Mouse (Mus musculus) midbrain, embryonic 10.5 days (tissue): ENCODE measurements at regions not wholly inside any gene's neighbourhood (a gene's known extent, or its start where the extent isn't known, plus 50 kb on each side); places are given as distances from the start of the nearest gene placed in this dataset.

Experiments
- DNase-seq: peaks from one replicate; pipeline ENCODE4 v3.0.0-alpha.2; 2017; ENCODE audit warnings: low spot score
- H3K27ac ChIP-seq: fragments of 300-500 bp; sonication (generic); replicated peaks from 2 replicates; pipeline ENCODE4 v1.5.1; 2016; ENCODE audit warnings: mild to moderate bottlenecking
- H3K27me3 ChIP-seq: fragments of 300-500 bp; sonication (generic); 2 replicates; pipeline ENCODE4 v1.6.1; 2016; ENCODE audit warnings: low read depth, mild to moderate bottlenecking; ENCODE audit not compliant: poor library complexity, severe bottlenecking
- H3K36me3 ChIP-seq: fragments of 300-500 bp; sonication (generic); 2 replicates; pipeline ENCODE4 v1.6.1; 2016; ENCODE audit warnings: mild to moderate bottlenecking, moderate library complexity
- H3K4me1 ChIP-seq: fragments of 300-500 bp; sonication (generic); 2 replicates; pipeline ENCODE4 v1.6.1; 2016
- H3K4me3 ChIP-seq: fragments of 300-500 bp; sonication (generic); 2 replicates; pipeline ENCODE4 v1.5.1; 2016; ENCODE audit warnings: mild to moderate bottlenecking, moderate library complexity
- H3K9me3 ChIP-seq: fragments of 300-500 bp; sonication (generic); replicated peaks from 2 replicates; pipeline ENCODE4 v1.6.1; 2016; ENCODE audit warnings: mild to moderate bottlenecking
- WGBS: fragments of 180-500 bp; shearing (Covaris S2); methylation state at CpG from one replicate; pipeline ENCODE4 v1.1.7; 2016; 5-methylcytosine and 5-hydroxymethylcytosine counted together

DNA sequence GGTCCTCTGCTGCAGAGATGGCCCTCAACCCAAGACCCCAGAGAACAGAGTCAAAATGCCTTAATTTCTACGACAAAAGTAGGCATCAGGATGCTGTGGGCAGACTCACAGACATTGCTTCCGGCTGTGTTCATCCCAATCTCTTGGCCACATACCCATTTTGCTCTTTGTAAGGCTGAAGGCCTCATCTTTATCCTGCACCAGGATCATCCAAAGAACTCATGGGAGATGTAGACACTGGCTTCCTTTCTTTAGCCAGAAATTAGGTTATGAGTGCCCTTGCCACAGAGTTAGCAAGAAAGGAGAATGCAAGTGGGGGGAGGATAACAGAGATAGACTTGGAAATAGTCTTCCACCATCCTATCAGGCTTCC, 87.8 kb downstream of the Cxcl12 start:
- no peak for DNase-seq
- Histone ChIP-seq H3K27me3 (no peaks in the 10 kb centered on the region), H3K9me3 (no peaks in the 10 kb centered on the region), H3K4me3 (no peak overlapping the region), H3K27ac (no peak overlapping the region), H3K4me1 (peaks cover 18% of the 10 kb centered on the region), H3K36me3 (no peaks in the 10 kb centered on the region)
- 90% methylated on average over 2 of the region's 2 CpGs for WGBS

DNA sequence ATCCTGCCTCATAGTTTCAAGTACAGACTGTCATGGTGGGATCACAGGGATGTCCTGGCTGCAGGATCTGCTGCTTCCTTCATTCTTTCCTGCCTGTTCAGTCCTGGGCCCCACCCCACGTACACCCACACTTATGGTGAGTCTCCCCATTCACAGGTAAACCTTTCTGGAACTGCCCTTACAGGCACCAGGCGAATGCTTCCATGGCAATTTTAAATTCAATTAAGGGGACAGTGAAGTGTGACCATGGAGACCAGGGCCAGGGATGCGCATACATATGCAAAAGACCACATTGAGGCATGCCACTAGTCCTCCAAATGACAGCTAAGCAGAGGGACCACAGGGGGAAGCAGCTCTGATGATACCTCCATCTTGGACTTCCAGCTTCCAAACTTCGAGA, 89.3 kb downstream of the Cxcl12 start:
- no peak for DNase-seq
- Histone ChIP-seq H3K27ac (no peak overlapping the region), H3K4me3 (no peak overlapping the region), H3K9me3 (no peaks in the 10 kb centered on the region), H3K27me3 (no peaks in the 10 kb centered on the region), H3K36me3 (no peaks in the 10 kb centered on the region), H3K4me1 (peaks cover 18% of the 10 kb centered on the region)
- WGBS = 84% methylated on average over 4 of the region's 4 CpGs

DNA sequence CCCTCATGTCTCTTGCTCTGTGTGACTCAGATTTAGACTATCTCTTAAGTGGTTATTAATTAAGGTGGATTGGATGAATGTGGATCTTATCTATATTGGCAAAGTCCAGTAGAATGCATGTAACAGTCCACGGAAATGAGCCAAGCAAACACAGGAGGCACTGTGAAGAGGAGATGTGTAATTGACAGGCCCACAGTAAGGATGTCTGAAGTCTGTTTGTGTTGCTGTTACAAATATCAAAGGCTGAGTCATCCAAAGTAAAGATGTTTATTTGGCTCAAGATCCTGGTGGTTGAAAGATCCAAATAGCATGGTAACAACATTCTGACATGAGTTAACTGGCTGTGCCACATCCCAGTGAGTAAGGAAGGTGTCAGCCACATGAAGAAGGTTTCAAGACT, 99.6 kb downstream of the Cxcl12 start:
- whole genome bisulfite sequencing = 83% methylated on average over 1 of the region's 1 CpGs
- no peak for DNase-seq
- no peaks in the 10 kb centered on the region for H3K9me3 ChIP-seq
- no peaks in the 10 kb centered on the region for H3K36me3 ChIP-seq
- H3K27ac ChIP-seq = no peak overlapping the region
- no peak overlapping the region for H3K4me3 ChIP-seq
- H3K4me1 ChIP-seq = no peaks in the 10 kb centered on the region
- no peaks in the 10 kb centered on the region for H3K27me3 ChIP-seq

GRCm38 (mm10) chr6:117268376-117268775, 100.0 kb downstream of the Cxcl12 start:
- no peak overlapping the region for H3K27ac ChIP-seq
- no peaks in the 10 kb centered on the region for H3K4me1 ChIP-seq
- DNase-seq = no peak
- H3K27me3 ChIP-seq = no peaks in the 10 kb centered on the region
- no peak overlapping the region for H3K4me3 ChIP-seq
- 88% methylated on average over 2 of the region's 2 CpGs for WGBS
- no peaks in the 10 kb centered on the region for H3K36me3 ChIP-seq
- H3K9me3 ChIP-seq = no peaks in the 10 kb centered on the region

DNA sequence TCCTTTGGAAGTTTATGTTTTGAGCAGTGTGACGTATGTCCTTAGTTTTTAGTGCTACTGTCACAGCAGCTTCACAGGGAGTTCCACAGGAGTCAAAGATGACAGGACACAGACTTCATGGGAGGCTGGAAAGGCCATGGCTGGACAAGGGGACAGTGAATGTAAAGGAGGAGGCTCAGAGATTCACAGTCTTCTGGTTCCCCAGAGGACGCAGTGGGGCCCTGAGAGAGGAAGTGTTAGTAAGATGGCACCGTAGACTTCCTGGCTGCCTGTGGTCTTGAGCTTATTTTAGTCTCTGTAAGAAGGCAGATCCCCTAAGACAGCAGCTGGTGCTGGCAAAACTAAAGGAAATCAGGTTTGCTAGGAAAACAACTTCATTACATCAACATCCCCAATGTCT, 101.9 kb downstream of the Cxcl12 start:
- Histone ChIP-seq H3K4me3 (no peak overlapping the region), H3K27ac (no peak overlapping the region), H3K9me3 (no peaks in the 10 kb centered on the region), H3K4me1 (no peaks in the 10 kb centered on the region), H3K36me3 (no peaks in the 10 kb centered on the region), H3K27me3 (no peaks in the 10 kb centered on the region)
- DNase-seq = no peak
- 81% methylated on average over 3 of the region's 3 CpGs for WGBS

- Histone ChIP-seq H3K9me3 (no peaks in the 10 kb centered on the region), H3K27ac (no peak overlapping the region), H3K4me1 (no peaks in the 10 kb centered on the region), H3K27me3 (no peaks in the 10 kb centered on the region), H3K36me3 (no peaks in the 10 kb centered on the region), H3K4me3 (no peak overlapping the region)
- DNase-seq = no peak
- 83% methylated on average over 12 of the region's 12 CpGs for WGBS
Measured at GRCm38 (mm10) chr6:117271562-117272226, 103.4 kb downstream of the Cxcl12 start.

- Histone ChIP-seq H3K27me3 (no peaks in the 10 kb centered on the region), H3K27ac (no peak overlapping the region), H3K4me1 (0 out of 2 replicates have a peak, but pooled peaks cover 5% of the 10 kb centered on the region), H3K9me3 (no peaks in the 10 kb centered on the region), H3K4me3 (no peak overlapping the region), H3K36me3 (no peaks in the 10 kb centered on the region)
- no peak for DNase-seq
- WGBS = 85% methylated on average over 9 of the region's 9 CpGs
Measured at GRCm38 (mm10) chr6:117272227-117272955, 104.1 kb downstream of the Cxcl12 start.

DNA sequence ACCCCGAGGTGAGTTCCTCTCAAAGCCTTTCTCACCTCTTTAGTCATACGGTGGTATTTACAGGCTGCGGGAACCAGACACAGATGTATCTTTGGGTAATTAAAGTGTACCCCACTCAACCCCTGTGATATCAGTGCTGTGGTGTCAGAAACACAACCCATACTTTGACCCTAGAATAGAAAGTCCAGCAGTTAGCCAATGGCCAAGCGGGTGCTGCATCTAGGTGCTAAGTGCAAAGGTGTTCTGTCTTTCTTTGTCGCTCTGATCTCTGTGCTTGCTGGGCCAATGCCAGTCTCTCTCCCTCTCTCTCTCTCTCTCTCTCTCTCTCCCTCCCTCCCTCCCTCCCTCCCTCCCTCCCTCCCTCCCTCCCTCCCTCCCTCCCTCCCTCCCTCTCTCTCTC, 107.6 kb downstream of the Cxcl12 start:
- Histone ChIP-seq H3K36me3 (no peaks in the 10 kb centered on the region), H3K4me3 (no peak overlapping the region), H3K27me3 (no peaks in the 10 kb centered on the region), H3K9me3 (no peaks in the 10 kb centered on the region), H3K27ac (no peak overlapping the region), H3K4me1 (peaks cover 14% of the 10 kb centered on the region)
- 90% methylated on average over 5 of the region's 5 CpGs for WGBS
- DNase-seq = no peak

GRCm38 (mm10) chr6:117276850-117277249, 108.5 kb downstream of the Cxcl12 start:
- WGBS = 75% methylated on average over 3 of the region's 3 CpGs

GRCm38 (mm10) chr6:117279297-117279696, 111.0 kb downstream of the Cxcl12 start:
- DNase-seq = no peak
- Histone ChIP-seq H3K4me3 (no peak overlapping the region), H3K27ac (peak overlapping the region; percentile 13; the same call in 1 of the 2 replicates)

More at GRCm38 (mm10) chr6:117276850-117277249, 108.5 kb downstream of the Cxcl12 start:
- no peak for DNase-seq
- Histone ChIP-seq H3K36me3 (no peaks in the 10 kb centered on the region), H3K9me3 (no peaks in the 10 kb centered on the region), H3K27ac (no peak overlapping the region), H3K27me3 (no peaks in the 10 kb centered on the region), H3K4me3 (no peak overlapping the region), H3K4me1 (peaks cover 14% of the 10 kb centered on the region)

GRCm38 (mm10) chr6:117279786-117280411, 111.6 kb downstream of the Cxcl12 start:
- Histone ChIP-seq H3K9me3 (no peaks in the 10 kb centered on the region), H3K36me3 (no peaks in the 10 kb centered on the region), H3K27ac (peak overlapping the region; percentile 38; the same call in 1 of the 2 replicates), H3K27me3 (no peaks in the 10 kb centered on the region), H3K4me1 (peaks cover 14% of the 10 kb centered on the region), H3K4me3 (no peak overlapping the region)
- 73% methylated on average over 14 of the region's 14 CpGs for WGBS
- DNase-seq = no peak

More at GRCm38 (mm10) chr6:117279297-117279696, 111.0 kb downstream of the Cxcl12 start:
- Histone ChIP-seq H3K4me1 (peaks cover 14% of the 10 kb centered on the region), H3K9me3 (no peaks in the 10 kb centered on the region), H3K27me3 (no peaks in the 10 kb centered on the region), H3K36me3 (no peaks in the 10 kb centered on the region)

DNA sequence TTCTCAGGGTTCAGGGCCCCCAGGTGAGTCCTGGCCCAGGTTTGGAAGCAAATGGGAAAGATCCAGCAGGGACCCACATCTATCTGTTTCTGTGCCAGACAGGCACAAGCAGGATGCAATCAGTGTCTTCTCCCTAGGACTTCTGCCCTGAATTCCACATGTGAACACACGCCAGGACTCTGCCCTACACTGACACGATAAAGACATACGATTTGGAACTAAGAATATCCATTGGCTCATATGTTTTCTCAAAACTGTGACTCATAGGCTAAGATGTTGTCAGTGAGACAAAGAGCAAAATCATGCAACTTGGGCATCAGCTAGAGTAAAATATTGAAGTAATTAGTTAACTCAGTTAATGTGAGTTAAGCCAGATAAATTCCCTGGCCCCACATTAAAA, 112.6 kb downstream of the Cxcl12 start:
- Histone ChIP-seq H3K9me3 (no peaks in the 10 kb centered on the region), H3K27me3 (no peaks in the 10 kb centered on the region), H3K27ac (no peak overlapping the region), H3K4me3 (no peak overlapping the region), H3K36me3 (no peaks in the 10 kb centered on the region), H3K4me1 (peaks cover 14% of the 10 kb centered on the region)
- WGBS = 89% methylated on average over 3 of the region's 3 CpGs
- DNase-seq = no peak

- Histone ChIP-seq H3K27me3 (no peaks in the 10 kb centered on the region), H3K27ac (no peak overlapping the region), H3K36me3 (no peaks in the 10 kb centered on the region), H3K9me3 (no peaks in the 10 kb centered on the region), H3K4me1 (peaks cover 9% of the 10 kb centered on the region), H3K4me3 (no peak overlapping the region)
- WGBS = 85% methylated on average over 3 of the region's 3 CpGs
- no peak for DNase-seq
Measured at GRCm38 (mm10) chr6:117283616-117284015, 115.3 kb downstream of the Cxcl12 start.
